Mouse (Mus musculus) intestine, postnatal 0 days (tissue): ENCODE data around the gene Ciita. TPM values are rescaled to one million over a fixed set of nuclear protein-coding genes. Genes with fewer than 3 reads are reported as not detected.

ENCODE experiments used
- ATAC-seq: fragments of 200-750 bp; cut with Nextera tagmentation; 2 replicates; pipeline ENCODE4 v1.8.0; 2017; ENCODE audit warnings: mild to moderate bottlenecking, moderate TSS enrichment, moderate library complexity
- H3K27ac ChIP-seq: fragments of 300-500 bp; sonication (generic); 2 replicates; pipeline ENCODE4 v1.5.1; 2014; ENCODE audit warnings: mild to moderate bottlenecking, low read depth, low read length, moderate library complexity
- H3K27me3 ChIP-seq: fragments of 300-500 bp; sonication (generic); replicated peaks from 2 replicates; pipeline ENCODE4 v1.6.1; 2014; ENCODE audit warnings: low read length, mixed read lengths; ENCODE audit not compliant: control insufficient read depth, insufficient read depth
- H3K36me3 ChIP-seq: fragments of 300-500 bp; sonication (generic); 2 replicates; pipeline ENCODE4 v1.6.1; 2014; ENCODE audit warnings: mild to moderate bottlenecking, moderate library complexity; ENCODE audit not compliant: control insufficient read depth, insufficient read depth
- H3K4me1 ChIP-seq: fragments of 300-500 bp; sonication (generic); replicated peaks from 2 replicates; pipeline ENCODE4 v1.6.1; 2014; ENCODE audit warnings: antibody characterized with exemption, low read length, mixed read lengths; ENCODE audit not compliant: control insufficient read depth, insufficient read depth
- H3K4me2 ChIP-seq: fragments of 300-500 bp; sonication (generic); replicated peaks from 2 replicates; pipeline ENCODE4 v1.6.1; 2014; ENCODE audit warnings: low read depth, mild to moderate bottlenecking, moderate library complexity
- H3K4me3 ChIP-seq: fragments of 300-500 bp; sonication (generic); 2 replicates; pipeline ENCODE4 v1.5.1; 2014; ENCODE audit warnings: low read depth, low read length
- H3K9ac ChIP-seq: fragments of 300-500 bp; sonication (generic); 2 replicates; pipeline ENCODE4 v1.6.1; 2014; ENCODE audit warnings: mild to moderate bottlenecking, low read depth, low read length
- H3K9me3 ChIP-seq: fragments of 300-500 bp; sonication (generic); 2 replicates; pipeline ENCODE4 v1.6.1; 2016; ENCODE audit warnings: mixed run types; ENCODE audit not compliant: control insufficient read depth
- CTCF ChIP-seq: sonication (generic); IDR thresholded peaks from 2 replicates; pipeline ENCODE4 v1.5.1; 2016; ENCODE audit warnings: low read depth, mild to moderate bottlenecking, control low read depth, antibody characterized with exemption, moderate library complexity
- WGBS: fragments of 180-500 bp; shearing (Covaris S2); extraction: QIAGEN DNeasy Blood & Tissue Kit; methylation state at CpG from one replicate; pipeline ENCODE4 v1.1.7; 2014; 5-methylcytosine and 5-hydroxymethylcytosine counted together
- polyA plus RNA-seq: library from polyadenylated mRNA; unstranded; fragments of >200 nt; fragmentation: Nextera tagmentation; extraction: Ambion mirVana; gene quantifications from 2 replicates; pipeline ENCODE4 v1.2.1, GENCODE M21; 2015

Gene Ciita
- polyA plus RNA-seq, 1 experiment from 2014 or later = 0.42 TPM

GRCm38 (mm10) chr16:10441761-10442160 lies 38.1 kb upstream of the Ciita start:
- Histone ChIP-seq H3K9me3 (no peaks in the 10 kb centered on the region), H3K36me3 (no peaks in the 10 kb centered on the region), H3K4me1 (no peaks in the 10 kb centered on the region), H3K4me2 (no peak overlapping the region), H3K27me3 (no peaks in the 10 kb centered on the region), H3K9ac (no peak overlapping the region), H3K4me3 (no peak overlapping the region), H3K27ac (no peak overlapping the region)
- TF ChIP-seq CTCF = no peak
- no peak for ATAC-seq
- 83% methylated on average over 4 of the region's 4 CpGs for WGBS

GRCm38 (mm10) chr16:10443723-10444122 lies 36.1 kb upstream of the Ciita start:
- ATAC-seq = no peak
- H3K36me3 ChIP-seq = no peaks in the 10 kb centered on the region
- no peak overlapping the region for H3K4me3 ChIP-seq
- no peak for TF ChIP-seq CTCF
- no peaks in the 10 kb centered on the region for H3K4me1 ChIP-seq
- H3K9ac ChIP-seq = no peak overlapping the region
- H3K9me3 ChIP-seq = no peaks in the 10 kb centered on the region
- no peak overlapping the region for H3K27ac ChIP-seq
- no peak overlapping the region for H3K4me2 ChIP-seq
- no peaks in the 10 kb centered on the region for H3K27me3 ChIP-seq

GRCm38 (mm10) chr16:10446573-10447263 lies 33.1 kb upstream of the Ciita start:
- no peak for ATAC-seq

GRCm38 (mm10) chr16:10447264-10447594 lies 32.6 kb upstream of the Ciita start, which contains the start of gene Tvp23a:
Gene Tvp23a, minus strand, starts transcription at chr16:10447362.
- H3K27ac ChIP-seq = no peak within 1 kb of the TSS
- no peaks in the 10 kb centered on the region for H3K36me3 ChIP-seq
- H3K4me3 ChIP-seq = peak within 1 kb of the TSS; percentile 17
- H3K4me1 ChIP-seq = peaks cover 2% of the 10 kb centered on the region; the same call in 1 of the 2 replicates
- H3K9ac ChIP-seq = no peak within 1 kb of the TSS
- ATAC-seq = peak; percentile 32; the same call in 1 of the 2 replicates
- 8% methylated on average over 12 of the region's 12 CpGs for WGBS
- no peak for TF ChIP-seq CTCF
- no peaks in the 10 kb centered on the region for H3K27me3 ChIP-seq
- H3K4me2 ChIP-seq = peak within 1 kb of the TSS; percentile 52
- H3K9me3 ChIP-seq = no peaks in the 10 kb centered on the region

More at GRCm38 (mm10) chr16:10446573-10447263, 33.1 kb upstream of the Ciita start:
- Histone ChIP-seq H3K9ac (no peak overlapping the region), H3K4me2 (peak overlapping the region; percentile 52), H3K9me3 (no peaks in the 10 kb centered on the region), H3K4me1 (0 out of 2 replicates have a peak, but pooled peaks cover under 1% of the 10 kb centered on the region), H3K36me3 (no peaks in the 10 kb centered on the region), H3K4me3 (peak overlapping the region; percentile 17), H3K27me3 (no peaks in the 10 kb centered on the region), H3K27ac (no peak overlapping the region)
- no peak for TF ChIP-seq CTCF
- WGBS = 32% methylated on average over 13 of the region's 13 CpGs

GRCm38 (mm10) chr16:10447781-10448180 lies 32.1 kb upstream of the Ciita start:
- ATAC-seq = no peak
- no peak for TF ChIP-seq CTCF

GRCm38 (mm10) chr16:10448931-10449330 lies 30.9 kb upstream of the Ciita start:
- WGBS = 67% methylated on average over 9 of the region's 9 CpGs
- no peak overlapping the region for H3K4me3 ChIP-seq
- no peaks in the 10 kb centered on the region for H3K36me3 ChIP-seq
- no peak for TF ChIP-seq CTCF
- H3K4me2 ChIP-seq = no peak overlapping the region
- H3K9me3 ChIP-seq = no peaks in the 10 kb centered on the region
- H3K27ac ChIP-seq = no peak overlapping the region; the same call in 1 of the 2 replicates
- ATAC-seq = no peak
- H3K27me3 ChIP-seq = no peaks in the 10 kb centered on the region
- H3K9ac ChIP-seq = no peak overlapping the region
- H3K4me1 ChIP-seq = peaks cover 6% of the 10 kb centered on the region; the same call in 1 of the 2 replicates

More at GRCm38 (mm10) chr16:10447781-10448180, 32.1 kb upstream of the Ciita start:
- 72% methylated on average over 2 of the region's 2 CpGs for WGBS
- Histone ChIP-seq H3K9ac (no peak overlapping the region), H3K4me1 (peaks cover 3% of the 10 kb centered on the region; the same call in 1 of the 2 replicates), H3K27ac (no peak overlapping the region), H3K27me3 (no peaks in the 10 kb centered on the region), H3K36me3 (no peaks in the 10 kb centered on the region), H3K4me3 (peak overlapping the region; percentile 17; the same call in 1 of the 2 replicates), H3K9me3 (no peaks in the 10 kb centered on the region), H3K4me2 (peak overlapping the region; percentile 52; the same call in 1 of the 2 replicates)
